Mouse (Mus musculus) intestine, embryonic 14.5 days (tissue): ENCODE data around the gene Ckap2l. TPM values are rescaled to one million over a fixed set of nuclear protein-coding genes. Genes with fewer than 3 reads are reported as not detected.

Source experiments
- ATAC-seq: fragments of 200-750 bp; cut with Nextera tagmentation; replicated peaks from 2 replicates; pipeline ENCODE4 v1.8.0; 2017; ENCODE audit warnings: low read depth, moderate number of reproducible peaks, moderate TSS enrichment, moderate library complexity; ENCODE audit not compliant: low FRiP score, low TSS enrichment
- DNase-seq: peaks from one replicate; pipeline ENCODE4 v3.0.0-alpha.2; 2018; ENCODE audit warnings: low spot score
- H3K27ac ChIP-seq: fragments of 300-500 bp; sonication (generic); 2 replicates; pipeline ENCODE4 v1.5.1; 2014; ENCODE audit warnings: low read depth, mild to moderate bottlenecking, control low read depth
- H3K27me3 ChIP-seq: fragments of 300-500 bp; sonication (generic); replicated peaks from 2 replicates; pipeline ENCODE4 v1.6.1; 2014; ENCODE audit warnings: low read length, control low read depth; ENCODE audit not compliant: control insufficient read depth, insufficient read depth
- H3K36me3 ChIP-seq: fragments of 300-500 bp; sonication (generic); 2 replicates; pipeline ENCODE4 v1.6.1; 2014; ENCODE audit warnings: low read length, control low read depth; ENCODE audit not compliant: control insufficient read depth, insufficient read depth
- H3K4me1 ChIP-seq: fragments of 300-500 bp; sonication (generic); replicated peaks from 2 replicates; pipeline ENCODE4 v1.6.1; 2014; ENCODE audit warnings: low read length, control low read depth, mixed read lengths; ENCODE audit not compliant: control insufficient read depth, insufficient read depth
- H3K4me2 ChIP-seq: fragments of 300-500 bp; sonication (generic); 2 replicates; pipeline ENCODE4 v1.6.1; 2014; ENCODE audit warnings: low read length
- H3K4me3 ChIP-seq: fragments of 300-500 bp; sonication (generic); 2 replicates; pipeline ENCODE4 v1.5.1; 2014; ENCODE audit warnings: low read depth, low read length, control low read depth, mixed read lengths
- H3K9ac ChIP-seq: fragments of 300-500 bp; sonication (generic); 2 replicates; pipeline ENCODE4 v1.6.1; 2014; ENCODE audit warnings: mild to moderate bottlenecking, low read length
- H3K9me3 ChIP-seq: fragments of 300-500 bp; sonication (generic); 2 replicates; pipeline ENCODE4 v1.6.1; 2016; ENCODE audit warnings: low read length, control low read depth; ENCODE audit not compliant: control insufficient read depth
- WGBS: fragments of 180-500 bp; shearing (Covaris S2); extraction: QIAGEN DNeasy Blood & Tissue Kit; methylation state at CpG from one replicate; pipeline ENCODE4 v1.1.7; 2014; 5-methylcytosine and 5-hydroxymethylcytosine counted together
- polyA plus RNA-seq: library from polyadenylated mRNA; unstranded; fragments of >200 nt; fragmentation: Nextera tagmentation; extraction: Ambion mirVana; gene quantifications from 2 replicates; pipeline ENCODE4 v1.2.1, GENCODE M21; 2014

Ckap2l gene
- polyA plus RNA-seq, 1 experiment from 2014 or later, result 48.6 TPM

DNA sequence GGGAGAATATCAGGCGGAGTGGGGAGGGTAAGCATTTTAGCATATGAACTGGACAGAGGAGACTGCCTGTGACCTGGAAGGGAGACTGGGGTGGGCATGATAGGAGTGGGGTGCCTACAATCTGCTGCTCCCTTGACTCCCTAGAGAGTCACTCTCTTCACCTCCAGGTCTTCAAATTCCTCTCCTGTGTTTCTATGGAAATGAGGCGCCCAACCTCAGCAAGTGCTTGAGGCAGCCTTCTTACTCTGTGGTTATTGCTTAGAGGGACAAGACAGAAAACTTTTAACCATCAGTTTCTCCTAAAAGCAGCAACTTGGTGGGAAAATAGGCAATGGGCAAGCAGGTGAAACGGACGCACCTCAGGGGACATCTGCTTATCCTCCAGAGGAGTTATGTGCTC is 60.5 kb downstream of the Ckap2l start:
- H3K27ac ChIP-seq, result no peak overlapping the region
- DNase-seq (no peak), ATAC-seq (no peak)
- 76% methylated on average over 4 of the region's 4 CpGs for WGBS
- H3K4me1 ChIP-seq, result peaks cover 7% of the 10 kb centered on the region; the same call in 1 of the 2 replicates
- no peaks in the 10 kb centered on the region for H3K9me3 ChIP-seq
- no peak overlapping the region for H3K4me2 ChIP-seq
- no peak overlapping the region for H3K9ac ChIP-seq
- no peaks in the 10 kb centered on the region for H3K36me3 ChIP-seq
- no peaks in the 10 kb centered on the region for H3K27me3 ChIP-seq
- no peak overlapping the region for H3K4me3 ChIP-seq

DNA sequence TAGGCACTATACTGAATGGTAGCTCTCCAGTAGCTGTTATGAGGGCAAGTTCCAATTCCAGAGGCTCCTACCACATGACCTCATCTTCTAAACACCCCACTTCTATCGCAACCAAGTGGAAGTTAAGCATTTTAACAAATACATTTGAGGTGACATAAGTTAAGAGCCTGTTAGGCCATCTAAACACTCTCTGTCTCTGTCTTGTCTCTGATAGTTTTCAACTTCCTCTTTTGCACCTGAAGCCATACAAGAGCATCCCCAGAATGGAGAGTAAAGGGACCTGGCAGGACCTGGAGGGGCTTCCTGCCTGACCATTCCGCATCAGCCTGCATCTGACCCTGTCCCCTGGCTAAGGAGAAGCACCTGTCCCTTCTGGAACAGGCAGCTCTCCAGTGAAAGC is 62.3 kb downstream of the Ckap2l start:
- H3K27ac ChIP-seq, result no peak overlapping the region
- H3K4me2 ChIP-seq, result no peak overlapping the region
- WGBS, result 47% methylated on average over 2 of the region's 2 CpGs
- H3K27me3 ChIP-seq, result no peaks in the 10 kb centered on the region
- ATAC-seq (no peak), DNase-seq (no peak)
- no peak overlapping the region for H3K9ac ChIP-seq
- H3K9me3 ChIP-seq, result no peaks in the 10 kb centered on the region
- H3K4me1 ChIP-seq, result 0 out of 2 replicates have a peak, but pooled peaks cover 3% of the 10 kb centered on the region
- H3K4me3 ChIP-seq, result no peak overlapping the region
- no peaks in the 10 kb centered on the region for H3K36me3 ChIP-seq

DNA sequence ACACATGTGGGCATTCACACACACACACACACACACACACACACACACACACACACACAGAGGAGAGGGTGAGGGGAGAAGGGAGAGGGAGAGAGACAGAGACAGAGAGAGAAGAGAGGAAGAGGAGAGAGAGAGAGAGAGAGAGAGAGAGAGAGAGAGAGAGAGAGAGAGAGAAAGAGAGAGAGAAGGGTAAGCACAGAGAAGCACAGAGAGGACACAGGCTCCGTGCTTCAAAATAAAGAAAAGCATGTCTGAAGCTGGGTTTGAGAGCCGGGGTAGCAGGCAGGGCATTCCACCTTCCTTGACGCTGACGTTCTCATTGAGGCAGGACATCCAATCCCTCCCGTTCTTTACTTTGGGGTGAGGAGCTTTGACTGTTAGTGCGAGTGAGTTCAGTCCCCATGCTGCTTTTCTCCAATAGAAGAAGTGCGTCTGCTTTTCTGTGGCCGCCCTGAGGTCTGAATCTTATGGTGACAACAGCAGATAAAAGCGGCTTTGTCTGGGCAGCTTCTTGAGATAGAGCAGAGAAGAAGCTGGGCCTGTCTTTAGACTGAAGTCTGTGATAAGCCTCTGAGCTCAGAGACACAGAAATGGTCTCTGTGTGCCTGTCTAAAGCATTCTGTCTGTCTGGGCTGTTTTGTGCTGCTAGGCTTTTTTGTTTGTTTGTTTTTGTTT is 63.1 kb downstream of the Ckap2l start:
- ATAC-seq, result no peak
- WGBS, result 43% methylated on average over 9 of the region's 9 CpGs
- no peak overlapping the region for H3K4me2 ChIP-seq
- no peak overlapping the region for H3K27ac ChIP-seq
- H3K9me3 ChIP-seq, result no peaks in the 10 kb centered on the region
- 0 out of 2 replicates have a peak, but pooled peaks cover 3% of the 10 kb centered on the region for H3K4me1 ChIP-seq
- H3K4me3 ChIP-seq, result no peak overlapping the region
- H3K9ac ChIP-seq, result no peak overlapping the region
- H3K27me3 ChIP-seq, result no peaks in the 10 kb centered on the region
- DNase-seq, result no peak
- H3K36me3 ChIP-seq, result no peaks in the 10 kb centered on the region

DNA sequence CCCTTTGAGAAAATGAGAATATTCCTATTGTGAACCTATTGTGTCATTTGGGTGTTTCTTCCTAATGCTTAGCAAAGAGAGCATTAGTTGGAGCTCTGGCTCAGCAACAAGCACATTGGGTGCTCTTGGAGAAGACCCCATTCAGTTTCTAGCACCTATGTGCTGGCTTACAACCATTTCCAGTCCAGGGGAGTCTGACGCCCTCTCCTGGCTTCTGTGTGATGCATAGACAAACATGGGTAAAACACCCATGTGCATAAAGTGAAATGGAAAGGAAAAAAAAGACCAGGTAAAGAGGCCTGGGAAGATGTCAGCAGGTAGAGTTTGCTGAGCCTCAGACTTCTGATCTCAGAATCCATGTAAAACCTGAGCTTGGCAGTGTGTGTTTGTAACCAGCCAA is 63.8 kb downstream of the Ckap2l start:
- no peak for ATAC-seq

DNA sequence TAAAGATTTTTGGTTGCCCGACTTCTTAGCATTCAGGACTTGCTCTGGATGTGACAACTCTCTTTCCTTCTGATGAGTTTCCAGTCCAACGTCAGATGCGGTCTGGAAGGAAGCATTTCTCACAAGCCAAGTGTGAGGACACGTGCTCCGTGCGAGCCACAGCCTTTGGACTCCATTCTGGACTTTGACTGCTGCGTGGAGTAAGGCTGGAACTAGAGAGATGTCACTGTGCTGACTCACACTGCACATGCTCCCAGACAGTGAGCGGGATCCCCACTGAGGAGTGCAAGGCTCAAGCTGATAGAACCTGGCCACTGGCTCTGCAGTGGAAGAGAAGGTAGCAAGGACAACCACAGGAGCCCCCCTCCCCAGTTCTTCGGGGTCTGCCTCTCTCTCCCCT is 64.5 kb downstream of the Ckap2l start:
- Histone ChIP-seq H3K9me3 (no peaks in the 10 kb centered on the region), H3K9ac (peak overlapping the region; percentile 5; the same call in 1 of the 2 replicates), H3K4me3 (no peak overlapping the region), H3K4me1 (0 out of 2 replicates have a peak, but pooled peaks cover 3% of the 10 kb centered on the region), H3K27ac (no peak overlapping the region), H3K4me2 (no peak overlapping the region), H3K27me3 (no peaks in the 10 kb centered on the region), H3K36me3 (no peaks in the 10 kb centered on the region)
- WGBS, result 70% methylated on average over 9 of the region's 9 CpGs
- ATAC-seq (peak; percentile 91), DNase-seq (no peak)

More for the DNA sequence above, 63.8 kb downstream of the Ckap2l start:
- no peak for DNase-seq
- Histone ChIP-seq H3K9ac (no peak overlapping the region), H3K27me3 (no peaks in the 10 kb centered on the region), H3K4me2 (no peak overlapping the region), H3K4me3 (no peak overlapping the region), H3K9me3 (no peaks in the 10 kb centered on the region), H3K36me3 (no peaks in the 10 kb centered on the region), H3K27ac (no peak overlapping the region), H3K4me1 (0 out of 2 replicates have a peak, but pooled peaks cover 3% of the 10 kb centered on the region)
- WGBS, result 88% methylated on average over 1 of the region's 1 CpGs

DNA sequence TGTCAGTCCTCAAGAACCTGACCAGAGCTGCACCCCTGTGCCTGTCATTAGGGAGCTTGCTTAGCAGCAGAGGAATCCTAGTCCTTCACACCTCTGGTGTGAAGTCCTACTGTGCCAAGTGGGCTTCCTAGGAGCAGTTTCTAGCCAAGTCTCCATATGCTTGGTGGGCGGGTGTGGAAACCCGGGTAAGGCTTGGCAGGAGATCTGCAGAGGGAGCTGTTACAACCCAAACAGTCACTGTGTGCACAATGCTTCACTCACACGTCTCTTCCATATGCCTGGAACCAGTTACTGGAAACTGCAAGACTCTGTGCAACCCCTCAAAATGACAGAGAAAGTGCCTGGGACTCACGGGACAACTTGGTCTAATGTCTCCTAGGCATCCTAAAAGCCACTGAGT is 65.0 kb downstream of the Ckap2l start:
- no peaks in the 10 kb centered on the region for H3K27me3 ChIP-seq
- no peak overlapping the region for H3K4me3 ChIP-seq
- DNase-seq (no peak), ATAC-seq (no peak)
- H3K4me2 ChIP-seq, result no peak overlapping the region
- no peaks in the 10 kb centered on the region for H3K9me3 ChIP-seq
- H3K4me1 ChIP-seq, result 0 out of 2 replicates have a peak, but pooled peaks cover 3% of the 10 kb centered on the region
- 38% methylated on average over 4 of the region's 4 CpGs for WGBS
- H3K27ac ChIP-seq, result no peak overlapping the region
- H3K36me3 ChIP-seq, result no peaks in the 10 kb centered on the region
- no peak overlapping the region for H3K9ac ChIP-seq

DNA sequence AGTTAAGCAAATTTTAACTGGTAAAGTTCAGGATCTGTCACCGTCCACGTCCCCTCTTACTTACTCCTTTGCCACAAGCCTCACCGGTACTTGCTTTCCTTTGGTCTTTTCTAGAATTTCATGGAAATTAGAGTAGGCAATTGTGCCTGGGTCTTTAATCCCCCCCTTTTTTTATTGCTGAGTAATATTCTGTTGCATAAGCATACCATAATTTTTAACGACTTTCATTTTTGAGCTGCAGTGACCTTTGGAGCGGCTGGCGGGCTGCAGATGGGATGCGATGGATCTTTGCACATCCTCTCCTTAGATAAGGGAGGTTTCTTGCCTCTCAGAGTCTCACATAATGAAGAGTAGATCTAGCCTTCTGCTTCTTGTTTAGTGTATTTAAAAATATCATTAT is 67.7 kb downstream of the Ckap2l start:
- H3K27me3 ChIP-seq, result no peaks in the 10 kb centered on the region
- H3K9me3 ChIP-seq, result no peaks in the 10 kb centered on the region
- H3K4me1 ChIP-seq, result no peaks in the 10 kb centered on the region
- no peak overlapping the region for H3K4me3 ChIP-seq
- no peak overlapping the region for H3K4me2 ChIP-seq
- no peaks in the 10 kb centered on the region for H3K36me3 ChIP-seq
- DNase-seq (no peak), ATAC-seq (no peak)
- H3K27ac ChIP-seq, result no peak overlapping the region
- no peak overlapping the region for H3K9ac ChIP-seq
- WGBS, result 89% methylated on average over 7 of the region's 7 CpGs

DNA sequence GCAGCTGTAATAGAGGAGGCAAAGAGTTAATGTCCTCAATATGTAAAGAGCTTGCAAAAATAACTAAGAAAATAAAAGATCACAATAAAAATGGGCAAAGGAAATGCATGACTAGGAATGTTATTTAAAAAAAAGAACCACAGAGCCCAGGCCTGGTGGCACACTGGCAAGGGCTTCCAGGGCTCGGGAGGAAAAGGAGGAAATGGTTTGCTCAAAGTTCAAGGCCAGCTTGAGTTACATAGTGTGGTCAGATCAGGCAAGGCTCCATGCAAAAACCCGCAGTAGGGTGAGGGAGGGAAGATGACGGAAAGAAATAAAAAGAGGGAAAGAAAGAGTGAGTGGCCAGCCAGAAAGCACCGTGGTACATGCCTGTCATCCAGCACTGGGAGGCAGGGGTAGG is 68.4 kb downstream of the Ckap2l start:
- H3K4me2 ChIP-seq, result no peak overlapping the region
- no peaks in the 10 kb centered on the region for H3K4me1 ChIP-seq
- H3K9me3 ChIP-seq, result no peaks in the 10 kb centered on the region
- no peaks in the 10 kb centered on the region for H3K27me3 ChIP-seq
- ATAC-seq, result no peak
- no peak overlapping the region for H3K9ac ChIP-seq
- H3K4me3 ChIP-seq, result no peak overlapping the region
- 80% methylated on average over 4 of the region's 4 CpGs for WGBS
- no peaks in the 10 kb centered on the region for H3K36me3 ChIP-seq
- H3K27ac ChIP-seq, result no peak overlapping the region
- DNase-seq, result no peak

DNA sequence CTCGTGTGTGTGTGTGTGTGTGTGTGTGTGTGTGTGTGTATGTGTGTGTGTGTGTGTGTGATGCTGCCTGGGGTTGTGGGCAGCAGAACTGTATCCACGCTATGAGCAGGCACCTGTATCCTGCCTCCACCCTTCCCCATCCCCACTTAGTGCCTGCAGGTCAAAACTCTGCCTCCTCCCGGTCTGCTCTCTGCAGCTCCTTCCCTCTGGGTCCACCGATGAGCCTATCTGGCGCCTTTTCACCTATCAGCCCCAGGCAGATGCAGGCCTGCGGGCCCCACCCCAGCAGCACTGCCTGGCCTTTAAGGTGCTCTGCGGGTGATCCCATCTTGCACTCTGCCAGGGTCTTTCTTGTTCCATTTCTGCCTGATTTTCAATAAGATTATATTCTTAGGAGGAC is 69.3 kb downstream of the Ckap2l start:
- H3K4me2 ChIP-seq, result no peak overlapping the region
- no peaks in the 10 kb centered on the region for H3K27me3 ChIP-seq
- H3K27ac ChIP-seq, result no peak overlapping the region
- no peaks in the 10 kb centered on the region for H3K4me1 ChIP-seq
- no peaks in the 10 kb centered on the region for H3K9me3 ChIP-seq
- WGBS, result 75% methylated on average over 6 of the region's 7 CpGs
- H3K36me3 ChIP-seq, result no peaks in the 10 kb centered on the region
- ATAC-seq (no peak), DNase-seq (no peak)
- H3K4me3 ChIP-seq, result no peak overlapping the region
- H3K9ac ChIP-seq, result no peak overlapping the region
